Mouse (Mus musculus) hindlimb bud, embryonic 11.5 days (tissue): ENCODE measurements around the gene Kidins220.

ENCODE experiments used
- DNase-seq: peaks from one replicate; pipeline ENCODE4 v3.0.0-alpha.2; 2012; ENCODE audit warnings: low read depth, low spot score; ENCODE audit errors: extremely low spot score

Gene Kidins220

GRCm38 (mm10) chr12:25024862-25025545 lies 50.3 kb downstream of the Kidins220 start:
- DNase-seq = no peak

DNA sequence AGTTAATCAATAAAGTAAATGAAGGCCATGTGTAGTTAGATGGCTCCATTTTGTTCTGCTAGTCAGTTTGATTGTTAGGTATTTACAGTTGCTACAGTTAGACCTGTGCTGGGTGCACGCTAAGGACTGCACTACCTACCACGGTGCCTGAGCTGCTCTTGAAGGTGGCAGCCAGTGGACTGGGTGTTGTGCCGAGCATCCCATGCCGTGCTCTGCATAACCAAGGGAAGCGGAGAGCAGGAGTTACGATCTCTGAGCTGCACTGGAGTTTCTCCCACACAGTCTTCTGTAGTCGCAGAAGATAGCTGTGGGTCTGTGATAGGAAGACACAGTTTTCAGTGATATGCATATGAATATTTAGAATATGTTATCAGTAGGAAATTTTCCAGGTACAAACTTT lies 51.6 kb downstream of the Kidins220 start:
- DNase-seq = no peak

DNA sequence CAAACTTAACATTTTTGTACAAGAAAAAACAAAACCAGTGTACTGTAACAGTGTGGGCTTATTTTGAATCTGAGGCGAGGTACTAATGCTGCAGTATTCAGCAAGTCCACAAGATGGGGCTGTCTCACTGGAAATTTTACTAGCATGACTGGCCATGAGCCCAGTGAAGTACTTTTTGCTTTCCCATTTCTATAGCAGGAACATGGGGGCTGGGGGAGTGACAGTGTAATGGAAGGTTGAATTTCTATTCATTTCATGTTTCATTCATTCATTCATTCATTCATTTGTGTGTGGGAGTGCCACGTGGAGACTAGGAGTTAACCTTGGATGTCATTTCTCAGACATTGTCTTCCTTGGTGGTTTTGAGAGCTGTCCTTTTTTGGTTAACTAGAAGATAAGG lies 52.7 kb downstream of the Kidins220 start:
- peak; percentile 20 for DNase-seq

DNA sequence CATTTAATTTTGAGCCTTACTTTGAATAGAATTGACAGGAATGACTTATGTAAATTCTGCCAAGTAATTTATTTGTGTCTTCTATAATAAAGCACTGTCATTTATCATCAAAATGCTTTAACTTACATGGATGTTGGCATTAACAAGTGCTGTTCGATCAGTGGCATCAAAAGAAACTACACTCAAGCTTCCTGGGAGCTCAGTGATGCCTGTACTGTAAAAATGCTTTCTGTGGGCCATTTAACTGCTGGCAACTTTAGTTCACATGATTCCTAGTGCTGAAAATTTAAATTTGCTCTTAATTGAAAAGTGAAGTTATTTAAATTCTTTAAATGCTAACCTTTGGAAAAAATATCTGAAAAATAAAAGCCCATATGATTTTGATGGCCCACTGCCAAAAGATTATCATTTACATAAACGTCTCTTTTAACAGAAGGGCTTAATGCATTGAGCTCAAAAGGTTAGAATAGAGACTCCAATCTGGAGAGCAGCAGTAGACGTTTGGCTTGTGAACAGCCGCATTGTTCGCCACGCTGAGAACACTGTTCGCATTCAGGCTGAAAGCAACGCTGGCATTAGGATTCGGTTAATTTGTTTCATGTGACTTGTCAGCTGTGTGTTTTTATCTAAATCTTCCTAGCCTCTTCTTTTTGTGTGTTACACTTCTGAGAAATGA lies 59.1 kb downstream of the Kidins220 start:
- no peak for DNase-seq

GRCm38 (mm10) chr12:25034338-25034953 lies 59.7 kb downstream of the Kidins220 start:
- DNase-seq = no peak

- DNase-seq = no peak
Observed at GRCm38 (mm10) chr12:25036024-25036423, 61.3 kb downstream of the Kidins220 start.

GRCm38 (mm10) chr12:25037222-25037621 lies 62.5 kb downstream of the Kidins220 start:
- DNase-seq = no peak

DNA sequence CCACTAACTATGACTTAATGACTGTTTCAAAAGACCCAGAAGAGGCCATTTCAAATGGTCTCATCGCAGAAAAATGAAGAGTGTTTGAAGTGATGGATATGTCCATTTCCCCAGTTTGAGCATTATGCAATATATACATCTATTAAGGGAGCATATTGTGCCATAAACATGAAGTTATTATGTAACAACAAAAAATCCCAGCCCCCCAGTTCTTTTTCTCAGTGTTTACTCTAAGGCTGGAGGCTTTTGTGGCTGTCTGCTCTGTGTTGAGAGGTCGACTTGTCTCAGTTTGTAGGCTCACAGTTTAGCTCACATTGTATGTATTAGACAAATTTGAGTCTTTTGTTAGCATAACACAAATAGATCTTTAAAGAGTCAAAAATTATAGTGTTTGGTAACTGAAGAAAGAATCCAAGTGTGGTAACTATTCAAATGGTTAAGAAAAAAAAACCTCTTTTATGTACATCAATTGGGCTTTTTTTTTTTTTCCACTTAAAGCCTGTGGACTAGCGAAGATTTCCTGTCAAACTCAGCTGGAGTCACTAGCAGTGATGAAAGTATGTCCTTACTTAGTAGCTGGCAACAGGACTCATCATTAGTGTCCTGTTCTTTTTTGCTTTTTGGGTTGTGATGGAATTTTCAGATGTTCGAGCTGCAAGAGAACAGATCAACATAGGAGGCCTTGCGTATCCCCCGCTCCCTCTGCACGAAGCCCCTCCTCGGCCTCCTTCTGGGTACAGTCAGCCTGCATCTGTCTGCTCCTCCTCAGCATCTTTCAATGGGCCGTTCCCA lies 63.2 kb downstream of the Kidins220 start:
- no peak for DNase-seq

- DNase-seq = no peak
Observed at GRCm38 (mm10) chr12:25044056-25044455, 69.3 kb downstream of the Kidins220 start.

DNA sequence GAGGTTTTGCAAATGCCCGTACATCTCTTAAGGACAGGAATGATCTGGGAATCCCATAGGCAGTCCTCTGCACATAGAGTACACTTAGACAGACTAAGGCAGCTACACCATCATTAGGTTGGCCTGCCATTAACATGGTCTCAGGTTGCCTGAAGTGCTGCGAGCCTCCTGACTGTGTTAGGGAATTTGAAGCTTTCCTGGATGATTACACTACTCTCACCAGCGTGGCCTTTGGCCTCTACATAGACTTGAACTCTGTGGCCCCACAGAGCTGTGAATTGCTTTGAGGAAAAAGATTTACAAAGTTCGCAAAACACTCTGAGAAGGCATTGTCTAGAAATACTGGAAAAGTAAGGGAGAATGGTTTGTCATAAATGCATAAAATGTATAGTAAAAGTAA lies 69.9 kb downstream of the Kidins220 start:
- DNase-seq = no peak

DNA sequence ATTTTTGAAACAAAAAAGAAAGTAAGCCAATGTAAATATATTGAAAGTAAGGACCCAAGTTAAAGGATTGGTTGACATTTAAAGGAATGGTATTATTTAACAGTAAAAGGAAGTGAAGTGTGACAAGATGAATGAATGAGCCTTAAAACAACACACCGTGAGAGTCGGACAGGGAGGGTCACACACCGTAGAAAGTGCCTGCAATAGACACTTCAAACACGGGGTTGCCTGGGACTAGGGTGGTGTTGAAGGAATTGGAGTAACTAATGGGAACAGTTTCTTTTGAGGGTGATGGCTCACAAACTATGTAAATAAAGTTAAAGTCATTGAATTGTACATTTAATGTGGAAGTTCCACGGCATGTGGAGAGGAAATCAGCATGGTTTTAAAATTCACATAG lies 74.5 kb downstream of the Kidins220 start:
- no peak for DNase-seq

DNA sequence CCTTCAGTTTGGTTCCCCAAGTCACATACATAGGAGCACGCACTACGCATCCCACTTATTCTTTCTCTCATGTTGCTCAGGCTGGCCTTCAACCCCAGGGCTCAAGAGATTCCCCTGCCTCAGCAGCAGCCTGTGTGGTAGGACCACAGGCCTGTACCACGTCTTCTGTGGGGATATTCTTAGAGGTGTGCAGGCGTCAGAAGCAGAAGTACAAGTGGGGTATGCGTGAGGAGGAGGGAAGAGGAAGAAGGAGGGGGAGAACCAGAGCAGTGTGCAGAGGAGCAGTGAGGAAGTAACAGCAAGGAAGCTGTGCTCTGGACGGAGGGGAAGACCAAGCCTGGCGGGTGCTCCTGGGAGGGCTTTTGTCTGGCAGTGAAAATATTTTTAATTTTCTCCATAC lies 79.8 kb downstream of the Kidins220 start:
- no peak for DNase-seq

DNA sequence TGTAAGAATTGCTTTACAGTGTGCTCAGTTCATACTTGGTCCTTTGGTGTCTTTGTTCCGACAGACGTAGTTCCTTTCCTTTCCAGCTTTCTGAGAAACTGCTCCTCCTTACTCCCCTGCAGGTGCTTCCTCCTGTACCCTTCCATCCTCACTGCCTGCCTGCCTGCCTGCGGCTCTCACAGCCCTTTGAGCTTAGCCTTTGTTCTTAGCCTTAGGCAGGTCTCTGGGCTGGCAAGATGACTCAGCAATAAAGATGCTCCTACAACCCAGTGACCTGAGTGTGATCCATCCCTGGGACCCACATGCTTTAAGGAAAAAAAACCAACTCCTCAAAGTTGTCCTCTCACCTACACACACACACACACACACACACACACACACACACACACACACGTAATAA lies 80.2 kb downstream of the Kidins220 start:
- DNase-seq = no peak

- no peak for DNase-seq
Observed at GRCm38 (mm10) chr12:25059487-25060200, 84.9 kb downstream of the Kidins220 start.

DNA sequence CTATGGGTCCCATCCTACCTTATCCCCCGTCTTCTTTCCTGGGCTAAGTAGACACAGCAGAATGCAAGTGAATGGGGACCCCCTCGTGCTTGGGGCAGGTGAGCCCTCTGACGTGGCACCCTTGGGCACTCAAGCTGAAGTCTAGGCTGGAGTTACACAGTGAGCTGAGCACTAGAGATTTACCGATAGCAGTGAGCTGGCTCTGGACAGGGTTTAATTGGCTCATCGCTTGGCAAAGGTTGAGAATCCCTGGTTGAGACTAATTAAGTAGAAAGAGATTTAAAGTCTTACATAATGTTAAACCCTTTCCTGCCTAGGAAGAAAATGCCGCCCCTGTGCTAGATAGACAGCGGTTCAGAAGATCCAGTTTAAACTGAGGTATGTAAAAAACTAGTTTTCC lies 86.2 kb downstream of the Kidins220 start:
- DNase-seq = no peak

DNA sequence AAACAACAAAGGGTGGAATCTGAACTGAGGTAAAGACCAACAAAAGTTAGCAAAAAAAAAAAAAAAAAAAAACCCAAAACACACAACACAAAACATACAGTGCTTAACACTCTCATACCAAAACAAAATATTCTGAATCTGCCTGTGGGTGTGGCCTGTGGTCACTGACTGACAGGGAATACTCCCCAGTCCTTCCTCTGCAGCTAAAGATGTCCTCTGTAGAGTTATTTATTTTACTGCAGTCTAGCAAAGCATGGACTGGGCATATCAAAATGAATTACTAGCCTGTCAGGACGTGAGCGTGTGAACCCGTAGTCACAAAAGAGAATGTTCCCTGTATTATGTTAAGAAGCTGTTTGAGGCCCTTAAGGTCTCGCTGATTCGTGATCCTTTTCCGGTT lies 87.5 kb downstream of the Kidins220 start:
- DNase-seq = no peak

DNA sequence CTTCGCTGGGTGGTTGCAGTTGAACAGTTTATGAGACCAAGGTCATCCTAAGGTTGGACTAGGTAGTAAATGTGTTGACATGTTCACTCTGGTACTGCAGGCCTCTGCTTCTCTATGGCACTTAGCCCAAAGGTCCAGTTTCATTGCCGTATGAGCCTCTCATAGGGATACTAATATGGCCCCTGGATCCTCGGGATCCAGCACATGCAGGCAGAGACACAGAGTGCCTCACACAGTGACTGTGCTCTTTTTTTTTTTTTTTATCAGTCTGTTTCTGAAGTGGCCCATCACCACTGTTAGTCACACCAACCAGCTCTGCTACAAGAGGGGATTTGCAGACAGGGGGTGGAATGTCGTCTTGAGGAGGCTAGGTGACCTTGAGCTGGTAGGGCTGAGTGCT lies 98.6 kb downstream of the Kidins220 start:
- no peak for DNase-seq

DNA sequence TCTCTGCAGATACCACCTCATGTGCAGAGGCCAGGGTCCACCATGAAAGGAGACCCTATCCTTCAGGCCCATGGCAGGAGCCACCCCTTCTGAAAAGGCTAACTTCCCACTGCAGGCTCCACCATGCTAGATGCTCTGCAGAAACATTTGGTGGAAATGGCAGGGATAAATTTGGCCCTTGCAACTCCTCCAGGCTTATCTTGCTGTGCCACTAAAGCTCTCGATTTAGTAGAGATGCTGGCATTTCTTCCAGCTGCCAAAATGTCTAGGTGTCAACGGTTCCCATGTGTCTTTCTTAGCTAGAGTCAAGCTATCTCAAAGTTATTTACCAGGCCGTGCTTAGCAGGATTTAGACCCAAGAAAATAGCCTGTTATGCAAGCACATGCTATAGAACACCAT lies 99.6 kb downstream of the Kidins220 start:
- no peak for DNase-seq

DNA sequence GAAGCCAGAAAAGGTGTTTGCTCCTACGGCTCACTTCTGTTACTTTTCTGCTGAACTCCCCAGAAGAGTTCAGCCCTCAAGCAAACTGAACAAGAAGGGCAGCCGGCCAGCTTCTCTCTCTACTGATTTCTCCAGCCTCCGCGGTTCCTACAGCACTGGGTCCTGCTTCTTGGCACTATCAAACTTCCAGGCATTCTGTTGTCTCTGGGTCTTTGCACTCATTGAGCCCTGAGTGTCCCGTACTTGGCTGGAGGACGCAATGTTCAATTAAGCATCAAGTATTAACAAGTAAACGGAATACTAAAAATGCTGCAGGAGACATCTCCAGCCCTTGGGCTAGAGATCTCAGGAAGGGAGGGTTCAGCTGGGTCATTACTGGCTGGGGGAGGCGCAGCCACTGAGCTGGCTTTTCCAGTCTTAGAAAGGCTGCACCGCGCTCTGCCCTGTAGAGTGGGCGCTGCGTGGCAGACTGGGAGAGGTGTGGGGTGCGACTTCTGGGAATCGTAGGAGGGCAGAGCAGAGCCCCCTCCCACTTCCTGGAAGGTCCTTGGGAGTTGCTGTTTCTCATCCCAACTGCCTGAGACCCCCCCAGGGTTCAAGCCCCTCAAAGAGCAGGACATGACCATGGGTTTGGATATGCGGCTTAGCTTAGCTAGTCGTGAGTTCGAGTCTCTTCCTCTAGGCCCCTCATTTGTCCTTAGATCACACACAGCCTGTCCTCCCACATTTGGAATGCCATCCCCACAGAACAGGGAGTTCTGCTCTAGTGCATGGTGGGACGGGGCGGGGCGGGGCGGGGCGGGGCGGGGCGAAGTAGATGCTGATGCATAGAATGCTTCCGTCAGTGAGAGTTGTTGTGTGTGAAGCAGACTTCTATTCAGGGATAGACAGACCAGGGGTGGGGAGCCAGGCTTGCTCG lies 108.8 kb downstream of the Kidins220 start:
- DNase-seq = no peak

DNA sequence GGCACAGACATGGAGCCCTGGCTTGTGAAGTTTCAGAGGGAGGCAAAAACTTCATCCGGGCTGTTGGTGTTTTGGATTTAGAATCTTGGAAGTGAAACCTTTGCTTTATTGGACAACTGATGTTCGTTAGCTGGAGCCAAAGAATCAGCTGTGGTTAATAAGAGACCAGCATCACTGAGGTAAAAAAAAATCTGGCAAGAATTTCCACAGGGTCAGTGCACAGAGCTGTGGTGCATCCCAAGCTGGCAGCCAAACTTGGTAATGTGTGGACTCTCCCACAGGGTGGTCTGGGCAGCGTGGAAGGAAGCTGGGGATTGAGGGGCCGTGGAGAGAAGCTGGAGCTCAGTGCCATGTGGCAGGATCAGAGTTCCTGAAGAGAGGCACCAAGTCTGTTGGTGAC lies 112.2 kb downstream of the Kidins220 start:
- no peak for DNase-seq
